8 mouse cellular contexts compared by ENCODE assay signal in the genomic region with DNA sequence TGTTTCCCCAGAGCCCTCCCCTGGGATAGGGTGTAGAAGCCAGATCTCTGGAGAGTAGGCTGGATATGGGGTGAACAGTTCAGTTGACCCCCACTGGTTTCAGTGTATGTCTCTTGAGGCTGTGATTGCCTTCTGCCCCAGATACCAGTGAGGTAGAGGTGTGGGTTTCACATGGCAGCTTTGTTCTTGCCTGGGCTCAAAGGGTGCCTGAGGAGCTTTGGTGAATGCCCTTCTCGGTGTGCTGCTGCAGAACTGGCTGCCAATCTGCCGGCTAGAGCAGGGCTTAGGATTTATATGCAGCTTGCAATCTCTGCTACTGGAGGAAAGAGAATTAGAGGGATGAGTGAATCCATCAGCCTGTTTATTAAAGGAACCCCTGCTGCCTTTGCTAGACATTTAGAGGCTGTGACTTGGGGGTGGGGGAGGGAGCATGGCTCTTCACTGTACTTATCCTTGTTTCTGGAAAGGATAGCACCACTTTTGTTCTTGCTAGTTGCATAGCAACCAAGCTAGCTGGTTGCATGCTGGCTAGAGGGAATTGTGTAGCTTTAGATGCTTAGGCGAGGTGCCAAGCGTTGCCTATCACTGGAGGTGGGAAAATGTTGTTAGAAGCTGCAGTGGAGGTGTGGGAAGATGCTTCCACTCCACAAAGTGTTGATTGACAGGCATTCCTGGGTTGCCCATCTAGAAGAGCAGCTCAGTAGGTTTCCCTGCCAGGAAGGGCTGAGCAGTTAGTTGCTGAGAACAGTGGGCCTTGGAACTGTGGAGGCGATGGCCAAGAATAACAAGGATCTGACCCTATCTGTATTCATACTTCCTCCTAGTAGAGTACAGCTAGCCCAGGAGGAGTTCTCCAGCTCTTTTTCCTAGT. TPM values are rescaled to one million over a fixed set of nuclear protein-coding genes. Genes with fewer than 3 reads are reported as not detected.
DNase-seq lines count a peak whose midpoint lies in the region; ATAC-seq lines count a peak whose summit lies in the region.

No protein-coding gene starts in this region.

- peaks cover 32% of the 10 kb centered on the region for H3K4me1 ChIP-seq in midbrain, embryonic 15.5 days

- no peaks in the 10 kb centered on the region for H3K36me3 ChIP-seq in midbrain, embryonic 15.5 days (replicated peaks)

- no peaks in the 10 kb centered on the region for H3K27me3 ChIP-seq in midbrain, embryonic 15.5 days (replicated peaks)

- H3K9me3 ChIP-seq in midbrain, embryonic 15.5 days: no peaks in the 10 kb centered on the region

- H3K4me2 ChIP-seq in midbrain, embryonic 15.5 days: peak overlapping the region; percentile 35

- peak; percentile 7 for DNase-seq in adrenal gland, postnatal 25 days
- no peak for DNase-seq in adrenal gland, adult 2 months
- peak; percentile 43 for DNase-seq in Muller cell, postnatal 12 days (ENCODE audit: inconsistent ontology term)
- peak; percentile 41 to 43 for DNase-seq in heart, postnatal 10 days
- no peak for DNase-seq in thymus, postnatal 25 days
- DNase-seq in embryo, embryonic 10.5 days (ENCODE audit: low spot score): no peak

- H3K4me3 ChIP-seq in midbrain, embryonic 15.5 days: no peak overlapping the region

- peak; percentile 90 for ATAC-seq in midbrain, embryonic 15.5 days (replicated peaks)
- ATAC-seq in megakaryocyte, adult 5-6 weeks (ENCODE audit: poor library complexity, severe bottlenecking): no peak

- intact Hi-C loops in heart, postnatal 10 days (cut with DNase I): no loop called here

- H3K27ac ChIP-seq in midbrain, embryonic 15.5 days: peak overlapping the region; percentile 92

- WGBS in midbrain, embryonic 15.5 days: 25% methylated on average over 5 of the region's 5 CpGs

- 0 out of 2 replicates have a peak overlapping the region, but pooled peaks have one; percentile 12 for H3K9ac ChIP-seq in midbrain, embryonic 15.5 days

RNA-seq across cellular contexts. Expression of gene Aco2, which starts 7.7 kb away (rescaled TPM):
- 641 and 903 TPM in 2 replicates for total RNA-seq in adrenal gland, postnatal 25 days (2021)
- total RNA-seq in adrenal gland, adult 2 months (2021): 1,000 to 10,000 TPM; 1,000 to 1,044 TPM
- 391 and 396 TPM in 2 replicates for polyA plus RNA-seq in adrenal gland, adult 2 months (2012; rRNA removed)
- total RNA-seq in heart, postnatal 10 days (2021): 1,000 to 10,000 TPM; 1,895 to 1,910 TPM
- 265 and 271 TPM in 2 replicates for polyA plus RNA-seq in midbrain, embryonic 15.5 days (2015; fragmentation: Nextera tagmentation; extraction: Ambion mirVana)
- total RNA-seq in megakaryocyte, adult 5-6 weeks (2015): 47.0 and 58.7 TPM in 2 replicates
- total RNA-seq in megakaryocyte, adult 5-6 weeks (2017): 82.3 and 89.4 TPM in 2 replicates

RNA-seq across cellular contexts. Expression of gene Phf5a, which starts 8.1 kb away (rescaled TPM):
- total RNA-seq in adrenal gland, postnatal 25 days (2021): 53.8 and 58.7 TPM in 2 replicates
- total RNA-seq in adrenal gland, adult 2 months (2021): 10 to 100 TPM; 59.6 to 59.8 TPM
- polyA plus RNA-seq in adrenal gland, adult 2 months (2012; rRNA removed): 27.7 and 37.1 TPM in 2 replicates
- total RNA-seq in heart, postnatal 10 days (2021): 10 to 100 TPM; 51.7 to 56.0 TPM
- 124 and 134 TPM in 2 replicates for polyA plus RNA-seq in midbrain, embryonic 15.5 days (2015; fragmentation: Nextera tagmentation; extraction: Ambion mirVana)
- 65.3 and 85.6 TPM in 2 replicates for total RNA-seq in megakaryocyte, adult 5-6 weeks (2015)
- total RNA-seq in megakaryocyte, adult 5-6 weeks (2017): 30.1 and 34.0 TPM in 2 replicates

RNA-seq across cellular contexts. Expression of gene Tob2, which starts 21.2 kb away (rescaled TPM):
- 72.3 and 86.1 TPM in 2 replicates for total RNA-seq in adrenal gland, postnatal 25 days (2021)
- 100 to 1,000 TPM in 1 of 2 experiments, 10 to 100 TPM in 1; 96.0 to 102 TPM for total RNA-seq in adrenal gland, adult 2 months (2021)
- 69.9 and 76.1 TPM in 2 replicates for polyA plus RNA-seq in adrenal gland, adult 2 months (2012; rRNA removed)
- 10 to 100 TPM; 56.5 to 78.6 TPM for total RNA-seq in heart, postnatal 10 days (2021)
- polyA plus RNA-seq in midbrain, embryonic 15.5 days (2015; fragmentation: Nextera tagmentation; extraction: Ambion mirVana): 16.5 and 18.5 TPM in 2 replicates
- 36.1 and 38.2 TPM in 2 replicates for total RNA-seq in megakaryocyte, adult 5-6 weeks (2015)
- 20.3 and 23.8 TPM in 2 replicates for total RNA-seq in megakaryocyte, adult 5-6 weeks (2017)

RNA-seq across cellular contexts. Expression of gene Polr3h, which starts 46.3 kb away (rescaled TPM):
- 21.4 and 28.9 TPM in 2 replicates for total RNA-seq in adrenal gland, postnatal 25 days (2021)
- total RNA-seq in adrenal gland, adult 2 months (2021): 10 to 100 TPM; 15.6 to 34.4 TPM
- polyA plus RNA-seq in adrenal gland, adult 2 months (2012; rRNA removed): 16.7 and 17.5 TPM in 2 replicates
- total RNA-seq in heart, postnatal 10 days (2021): 10 to 100 TPM in 1 of 2 experiments, 1 to 10 TPM in 1; 9.7 to 10.0 TPM
- 81.5 and 83.1 TPM in 2 replicates for polyA plus RNA-seq in midbrain, embryonic 15.5 days (2015; fragmentation: Nextera tagmentation; extraction: Ambion mirVana)
- total RNA-seq in megakaryocyte, adult 5-6 weeks (2015): 2.7 and 3.9 TPM in 2 replicates
- 5.5 and 7.8 TPM in 2 replicates for total RNA-seq in megakaryocyte, adult 5-6 weeks (2017)

RNA-seq across cellular contexts. Expression of gene Csdc2, which starts 56.8 kb away (rescaled TPM):
- 9.9 and 20.0 TPM in 2 replicates for total RNA-seq in adrenal gland, postnatal 25 days (2021)
- total RNA-seq in adrenal gland, adult 2 months (2021): 10 to 100 TPM; 10.1 to 19.5 TPM
- 33.6 and 50.1 TPM in 2 replicates for polyA plus RNA-seq in adrenal gland, adult 2 months (2012; rRNA removed)
- total RNA-seq in heart, postnatal 10 days (2021): 10 to 100 TPM in 1 of 2 experiments, 1 to 10 TPM in 1; 7.8 to 19.8 TPM
- polyA plus RNA-seq in midbrain, embryonic 15.5 days (2015; fragmentation: Nextera tagmentation; extraction: Ambion mirVana): 248 and 250 TPM in 2 replicates
- total RNA-seq in megakaryocyte, adult 5-6 weeks (2015): not detected in 2 replicates
- total RNA-seq in megakaryocyte, adult 5-6 weeks (2017): not detected in 2 replicates

Comparison
In these comparisons a context has a peak if more than half of its experiments do, and no peak if none do; other contexts are left out.
1. DNase-seq: peak in adrenal gland, postnatal 25 days (single experiment), Muller cell, postnatal 12 days (single experiment) and heart, postnatal 10 days (2 of 2); none in adrenal gland, adult 2 months (single experiment), thymus, postnatal 25 days (single experiment) and embryo, embryonic 10.5 days (single experiment).